Mouse (Mus musculus): Measurements from ENCODE around the gene Lyl1. TPM values are rescaled to one million over a fixed set of nuclear protein-coding genes. Genes with fewer than 3 reads are reported as not detected.

The Lyl1 gene
- polyA plus RNA-seq, 1 experiment from 2014 or later = 5.5 TPM

GRCm38 (mm10) chr8:84677305-84677704 is 24.0 kb upstream of the Lyl1 start:
- no peak for ATAC-seq
- 90% methylated on average over 5 of the region's 5 CpGs for WGBS
- no peak overlapping the region for H3K4me2 ChIP-seq (replicated peaks)

GRCm38 (mm10) chr8:84681476-84681875 is 19.8 kb upstream of the Lyl1 start:
- no peak overlapping the region for H3K4me2 ChIP-seq (replicated peaks)
- H3K4me1 ChIP-seq (replicated peaks) = peaks cover 18% of the 10 kb centered on the region
- H3K36me3 ChIP-seq = no peaks in the 10 kb centered on the region
- no peaks in the 10 kb centered on the region for H3K9me3 ChIP-seq
- 80% methylated on average over 2 of the region's 2 CpGs for WGBS
- H3K27ac ChIP-seq = no peak overlapping the region
- H3K4me3 ChIP-seq (replicated peaks) = no peak overlapping the region
- no peaks in the 10 kb centered on the region for H3K27me3 ChIP-seq (replicated peaks)
- no peak overlapping the region for H3K9ac ChIP-seq
- ATAC-seq = no peak

More at GRCm38 (mm10) chr8:84677305-84677704, 24.0 kb upstream of the Lyl1 start:
- Histone ChIP-seq H3K27ac (no peak overlapping the region), H3K9ac (no peak overlapping the region), H3K4me1 (replicated peaks) (no peaks in the 10 kb centered on the region), H3K36me3 (peaks cover 14% of the 10 kb centered on the region), H3K27me3 (replicated peaks) (no peaks in the 10 kb centered on the region), H3K4me3 (replicated peaks) (no peak overlapping the region), H3K9me3 (no peaks in the 10 kb centered on the region)

GRCm38 (mm10) chr8:84682257-84682656 is 19.0 kb upstream of the Lyl1 start:
- Histone ChIP-seq H3K36me3 (no peaks in the 10 kb centered on the region), H3K4me3 (replicated peaks) (no peak overlapping the region), H3K4me2 (replicated peaks) (no peak overlapping the region), H3K27me3 (replicated peaks) (no peaks in the 10 kb centered on the region), H3K9ac (no peak overlapping the region), H3K4me1 (replicated peaks) (peaks cover 20% of the 10 kb centered on the region), H3K27ac (no peak overlapping the region), H3K9me3 (no peaks in the 10 kb centered on the region)
- 81% methylated on average over 2 of the region's 2 CpGs for WGBS
- no peak for ATAC-seq

GRCm38 (mm10) chr8:84684537-84684936 is 16.7 kb upstream of the Lyl1 start:
- H3K9ac ChIP-seq = no peak overlapping the region
- H3K9me3 ChIP-seq = no peaks in the 10 kb centered on the region
- no peak for ATAC-seq
- no peak overlapping the region for H3K4me2 ChIP-seq (replicated peaks)
- WGBS = 59% methylated on average over 3 of the region's 3 CpGs
- peaks cover 27% of the 10 kb centered on the region for H3K4me1 ChIP-seq (replicated peaks)
- no peaks in the 10 kb centered on the region for H3K27me3 ChIP-seq (replicated peaks)
- no peak overlapping the region for H3K4me3 ChIP-seq (replicated peaks)
- no peak overlapping the region for H3K27ac ChIP-seq
- no peaks in the 10 kb centered on the region for H3K36me3 ChIP-seq

- WGBS = 6% methylated on average over 20 of the region's 20 CpGs
- peak within 1 kb of the TSS; percentile 100 for H3K9ac ChIP-seq
- H3K36me3 ChIP-seq = peaks cover 3% of the 10 kb centered on the region; the same call in 1 of the 2 replicates
- peak; percentile 16 for ATAC-seq
- peaks cover 31% of the 10 kb centered on the region for H3K4me1 ChIP-seq (replicated peaks)
- H3K4me2 ChIP-seq (replicated peaks) = peak within 1 kb of the TSS; percentile 81
- peak within 1 kb of the TSS; percentile 92 for H3K27ac ChIP-seq
- H3K27me3 ChIP-seq (replicated peaks) = no peaks in the 10 kb centered on the region
- H3K9me3 ChIP-seq = no peaks in the 10 kb centered on the region
- peak within 1 kb of the TSS; percentile 100 for H3K4me3 ChIP-seq (replicated peaks)
Measured at GRCm38 (mm10) chr8:84686191-84687002, 14.9 kb upstream of the Lyl1 start, which contains the start of gene Trmt1. TSS of gene Trmt1 (plus strand) at chr8:84686307.

GRCm38 (mm10) chr8:84687003-84687704 is 14.1 kb upstream of the Lyl1 start:
- Histone ChIP-seq H3K27me3 (replicated peaks) (no peaks in the 10 kb centered on the region), H3K27ac (peak overlapping the region; percentile 92), H3K36me3 (peaks cover 3% of the 10 kb centered on the region; the same call in 1 of the 2 replicates), H3K4me3 (replicated peaks) (peak overlapping the region; percentile 100), H3K4me2 (replicated peaks) (peak overlapping the region; percentile 81), H3K4me1 (replicated peaks) (peaks cover 31% of the 10 kb centered on the region), H3K9ac (peak overlapping the region; percentile 100), H3K9me3 (no peaks in the 10 kb centered on the region)
- WGBS = under 1% methylated on average over 62 of the region's 62 CpGs
- peak; percentile 46 for ATAC-seq

GRCm38 (mm10) chr8:84687705-84688100 is 13.6 kb upstream of the Lyl1 start, which contains the start of gene Nacc1:
TSS of gene Nacc1 (minus strand) at chr8:84687862.
- under 1% methylated on average over 36 of the region's 37 CpGs for WGBS
- peak; percentile 86 for ATAC-seq

GRCm38 (mm10) chr8:84689091-84689915 is 12.0 kb upstream of the Lyl1 start:
- Histone ChIP-seq H3K9me3 (no peaks in the 10 kb centered on the region), H3K4me2 (replicated peaks) (peak overlapping the region; percentile 81), H3K9ac (peak overlapping the region; percentile 64), H3K4me1 (replicated peaks) (peaks cover 31% of the 10 kb centered on the region), H3K27ac (peak overlapping the region; percentile 8), H3K27me3 (replicated peaks) (no peaks in the 10 kb centered on the region), H3K36me3 (peaks cover 3% of the 10 kb centered on the region; the same call in 1 of the 2 replicates), H3K4me3 (replicated peaks) (peak overlapping the region; percentile 58)
- ATAC-seq = peak; percentile 87
- WGBS = under 1% methylated on average over 47 of the region's 47 CpGs

More at GRCm38 (mm10) chr8:84687705-84688100, 13.6 kb upstream of the Lyl1 start, which contains the start of gene Nacc1:
- Histone ChIP-seq H3K9me3 (no peaks in the 10 kb centered on the region), H3K27ac (peak within 1 kb of the TSS; percentile 92), H3K4me2 (replicated peaks) (peak within 1 kb of the TSS; percentile 81), H3K27me3 (replicated peaks) (no peaks in the 10 kb centered on the region), H3K4me1 (replicated peaks) (peaks cover 31% of the 10 kb centered on the region), H3K4me3 (replicated peaks) (peak within 1 kb of the TSS; percentile 100), H3K9ac (peak within 1 kb of the TSS; percentile 100), H3K36me3 (peaks cover 3% of the 10 kb centered on the region; the same call in 1 of the 2 replicates)

- H3K36me3 ChIP-seq = peaks cover 31% of the 10 kb centered on the region
- no peak overlapping the region for H3K27ac ChIP-seq
- no peak overlapping the region for H3K4me3 ChIP-seq (replicated peaks)
- H3K27me3 ChIP-seq (replicated peaks) = no peaks in the 10 kb centered on the region
- no peak for ATAC-seq
- no peak overlapping the region for H3K9ac ChIP-seq
- 53% methylated on average over 4 of the region's 4 CpGs for WGBS
- peaks cover 10% of the 10 kb centered on the region; the same call in 1 of the 2 replicates for H3K4me1 ChIP-seq (replicated peaks)
- no peaks in the 10 kb centered on the region for H3K9me3 ChIP-seq
- no peak overlapping the region for H3K4me2 ChIP-seq (replicated peaks)
Measured at GRCm38 (mm10) chr8:84693332-84693731, 7.9 kb upstream of the Lyl1 start.

GRCm38 (mm10) chr8:84695140-84695539 is 6.1 kb upstream of the Lyl1 start:
- peaks cover 38% of the 10 kb centered on the region for H3K36me3 ChIP-seq
- 0 out of 2 replicates have a peak, but pooled peaks cover 3% of the 10 kb centered on the region for H3K4me1 ChIP-seq (replicated peaks)
- no peak overlapping the region for H3K27ac ChIP-seq
- no peak for ATAC-seq
- no peaks in the 10 kb centered on the region for H3K27me3 ChIP-seq (replicated peaks)
- H3K9ac ChIP-seq = no peak overlapping the region
- WGBS = 91% methylated on average over 6 of the region's 6 CpGs
- H3K9me3 ChIP-seq = no peaks in the 10 kb centered on the region
- H3K4me2 ChIP-seq (replicated peaks) = no peak overlapping the region
- no peak overlapping the region for H3K4me3 ChIP-seq (replicated peaks)

- no peak overlapping the region for H3K27ac ChIP-seq
- H3K36me3 ChIP-seq = peaks cover 35% of the 10 kb centered on the region
Measured at GRCm38 (mm10) chr8:84697166-84698130, 3.8 kb upstream of the Lyl1 start.

More at GRCm38 (mm10) chr8:84697166-84698130, 3.8 kb upstream of the Lyl1 start:
- ATAC-seq = no peak
- H3K4me1 ChIP-seq (replicated peaks) = peaks cover 10% of the 10 kb centered on the region; the same call in 1 of the 2 replicates
- H3K4me2 ChIP-seq (replicated peaks) = no peak overlapping the region
- H3K4me3 ChIP-seq (replicated peaks) = no peak overlapping the region
- WGBS = 86% methylated on average over 14 of the region's 14 CpGs
- peaks cover 16% of the 10 kb centered on the region for H3K27me3 ChIP-seq (replicated peaks)
- H3K9me3 ChIP-seq = no peaks in the 10 kb centered on the region
- no peak overlapping the region for H3K9ac ChIP-seq
